Mouse (Mus musculus) liver, adult 2 months (tissue): ENCODE data around the gene Clmp.

Experiments
- CTCF ChIP-seq: fragments of 200-500 bp; IDR thresholded peaks from 2 replicates; pipeline ENCODE4 v1.5.1; 2011; ENCODE audit warnings: low read depth, low read length, control low read depth
- POLR2A ChIP-seq: fragments of 200-500 bp; IDR thresholded peaks from 2 replicates; pipeline ENCODE4 v1.6.1; 2011; ENCODE audit warnings: low read length, control low read depth; ENCODE audit not compliant: insufficient read depth; ENCODE audit errors: extremely low read depth

GRCm38 (mm10) chr9:40793581-40793980 is 107.8 kb downstream of the Clmp start:
- no peak for TF ChIP-seq CTCF
- TF ChIP-seq POLR2A = no peak
